Mouse (Mus musculus) ES-E14 (cell line): ENCODE measurements at regions not wholly inside any gene's neighbourhood (a gene's known extent, or its start where the extent isn't known, plus 50 kb on each side); places are given as distances from the start of the nearest gene placed in this dataset.

Experiments used
- DNase-seq: peaks from one replicate; pipeline ENCODE4 v3.0.0-alpha.2; 2013; ENCODE audit warnings: low read depth, low spot score
- H3K27ac ChIP-seq: 2 replicates; pipeline ENCODE4 v1.5.1; 2012; ENCODE audit warnings: low read depth, mild to moderate bottlenecking, low read length, moderate library complexity, mixed read lengths; ENCODE audit not compliant: poor library complexity, insufficient read depth, severe bottlenecking
- H3K36me3 ChIP-seq: 2 replicates; pipeline ENCODE4 v1.6.1; 2012; ENCODE audit warnings: mild to moderate bottlenecking, low read length, moderate library complexity, mixed read lengths; ENCODE audit not compliant: control insufficient read depth, poor library complexity, insufficient read depth, severe bottlenecking
- H3K4me1 ChIP-seq, 2 experiments: fragments of 150-350 bp in 1 of 2; sonication (generic) in 1 of 2; 2 replicates each; pipeline ENCODE4 v1.6.1; 2012; ENCODE audit warnings: low read length in 2 of 2, mild to moderate bottlenecking in 1 of 2, mixed read lengths in 1 of 2; ENCODE audit not compliant: control insufficient read depth in 2 of 2, insufficient read depth in 2 of 2, poor library complexity in 1 of 2
- H3K4me3 ChIP-seq, 2 experiments: fragments of 150-350 bp in 1 of 2; sonication (generic) in 1 of 2; 2 replicates each; pipeline ENCODE4 v1.5.1; 2012; ENCODE audit warnings: low read length in 2 of 2, low read depth in 1 of 2, mild to moderate bottlenecking in 1 of 2, mixed read lengths in 1 of 2; ENCODE audit not compliant: insufficient read depth in 1 of 2, poor library complexity in 1 of 2, severe bottlenecking in 1 of 2
- H3K9ac ChIP-seq: 2 replicates; pipeline ENCODE4 v1.6.1; 2012; ENCODE audit warnings: low read depth, mild to moderate bottlenecking, low read length, mixed read lengths; ENCODE audit not compliant: poor library complexity, insufficient read depth, severe bottlenecking
- H3K9me3 ChIP-seq: fragments of 150-350 bp; sonication (generic); 2 replicates; pipeline ENCODE4 v1.6.1; 2012; ENCODE audit warnings: low read depth, mild to moderate bottlenecking, low read length; ENCODE audit not compliant: control insufficient read depth, insufficient read depth
- CHD2 ChIP-seq: IDR thresholded peaks from 2 replicates; pipeline ENCODE4 v1.6.1; 2014; ENCODE audit warnings: mild to moderate bottlenecking, low read depth, low read length, inconsistent platforms
- HCFC1 ChIP-seq: IDR thresholded peaks from 2 replicates; pipeline ENCODE4 v1.6.1; 2012; ENCODE audit warnings: low read length, inconsistent platforms, borderline replicate concordance; ENCODE audit not compliant: insufficient read depth
- MAFK ChIP-seq: IDR thresholded peaks from 2 replicates; pipeline ENCODE4 v1.6.1; 2014; ENCODE audit warnings: mild to moderate bottlenecking, low read depth, low read length, inconsistent platforms; ENCODE audit not compliant: insufficient read depth
- ZC3H11A ChIP-seq: IDR thresholded peaks from 2 replicates; pipeline ENCODE4 v1.6.1; 2012; ENCODE audit warnings: low read depth, mild to moderate bottlenecking, inconsistent platforms, low read length, borderline replicate concordance
- ZNF384 ChIP-seq: IDR thresholded peaks from 2 replicates; pipeline ENCODE4 v1.6.1; 2012; ENCODE audit warnings: low read depth, low read length, inconsistent platforms
- in situ Hi-C, 2 experiments: fragments of 600-800 bp; cut with MboI; formaldehyde crosslinking; loops; one replicate each; pipeline ENCODE4 v1.15.1; 2025; ENCODE audit warnings: low sequenced_read_pairs in 2 of 2, inconsistent platforms in 1 of 2; ENCODE audit not compliant: unreplicated experiment in 2 of 2

- H3K27ac ChIP-seq: no peak overlapping the region
- no peaks in the 10 kb centered on the region for H3K36me3 ChIP-seq
- in situ Hi-C loops: no loop called here
- DNase-seq: no peak
- H3K9ac ChIP-seq: no peak overlapping the region
- no peak overlapping the region for H3K4me3 ChIP-seq
- H3K4me1 ChIP-seq: no peaks in the 10 kb centered on the region
- H3K9me3 ChIP-seq: no peaks in the 10 kb centered on the region
- no peak for TF ChIP-seq CHD2
- no peak for TF ChIP-seq ZNF384
- TF ChIP-seq MAFK: no peak
- TF ChIP-seq HCFC1: no peak
- TF ChIP-seq ZC3H11A: no peak
Observed at GRCm38 (mm10) chr19:21186016-21186415, 86.1 kb upstream of the Zfand5 start.

DNA sequence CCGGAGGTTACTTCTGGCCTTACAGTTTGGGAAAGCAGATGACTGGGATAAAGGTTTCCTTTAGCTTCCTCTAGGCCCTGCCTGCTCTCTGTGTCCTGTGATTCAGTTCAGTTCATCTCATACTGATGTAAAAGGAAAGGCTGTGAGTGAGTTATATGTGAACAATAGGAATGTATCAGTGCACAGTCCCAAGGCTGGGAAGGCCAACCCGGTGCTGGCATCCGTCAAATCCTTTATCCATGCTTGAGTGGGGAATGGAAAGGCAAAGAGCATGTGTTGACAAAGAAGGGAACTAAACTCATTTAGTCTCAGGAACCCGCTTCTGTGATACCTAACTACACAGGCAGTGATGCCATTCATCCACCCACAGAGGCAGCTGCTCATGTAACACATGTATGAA lies 89.0 kb upstream of the Zfand5 start:
- no peak for TF ChIP-seq ZC3H11A
- no peak for TF ChIP-seq HCFC1
- TF ChIP-seq ZNF384: no peak
- no peak for TF ChIP-seq CHD2
- TF ChIP-seq MAFK: no peak
- H3K4me3 ChIP-seq: no peak overlapping the region
- DNase-seq: no peak
- H3K27ac ChIP-seq: no peak overlapping the region
- no peak overlapping the region for H3K9ac ChIP-seq
- no peaks in the 10 kb centered on the region for H3K4me1 ChIP-seq
- H3K9me3 ChIP-seq: no peaks in the 10 kb centered on the region
- in situ Hi-C loops: no loop called here
- H3K36me3 ChIP-seq: no peaks in the 10 kb centered on the region

- H3K4me3 ChIP-seq: no peak overlapping the region
- H3K9ac ChIP-seq: no peak overlapping the region
- H3K36me3 ChIP-seq: no peaks in the 10 kb centered on the region
- no peak for DNase-seq
- H3K9me3 ChIP-seq: no peaks in the 10 kb centered on the region
- in situ Hi-C loops: no loop called here
- peaks cover 0 to 5% of the 10 kb centered on the region in 2 experiments; a peak in 1 of 4 replicates for H3K4me1 ChIP-seq
- H3K27ac ChIP-seq: no peak overlapping the region
- TF ChIP-seq CHD2: no peak
- TF ChIP-seq ZNF384: no peak
- no peak for TF ChIP-seq HCFC1
- no peak for TF ChIP-seq MAFK
- no peak for TF ChIP-seq ZC3H11A
Observed at GRCm38 (mm10) chr19:21179886-21180285, 92.2 kb upstream of the Zfand5 start.

DNA sequence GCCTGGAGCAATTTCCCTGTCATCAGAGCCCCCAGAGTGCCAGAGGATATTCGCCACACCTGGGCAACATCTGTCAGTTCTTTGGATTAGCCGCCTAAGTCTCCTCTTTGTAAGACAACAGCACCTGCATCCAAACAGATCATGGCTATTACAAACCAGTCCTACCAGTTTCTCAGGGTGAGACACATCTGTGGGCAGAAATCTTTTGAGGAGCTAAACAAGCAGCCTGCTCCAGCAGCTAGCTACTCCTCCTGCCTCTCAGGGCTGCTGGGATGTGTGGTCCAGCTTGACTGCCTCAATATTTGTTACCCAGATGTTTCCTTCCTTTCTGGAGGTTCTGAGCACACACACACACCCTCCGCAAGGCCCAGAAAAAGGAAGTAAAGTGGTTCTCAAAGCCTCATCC lies 96.6 kb upstream of the Zfand5 start:
- Histone ChIP-seq H3K27ac (no peak overlapping the region), H3K4me3 (no peak overlapping the region), H3K36me3 (no peaks in the 10 kb centered on the region), H3K9me3 (no peaks in the 10 kb centered on the region), H3K4me1 (peaks cover 2 to 8% of the 10 kb centered on the region in 2 experiments; a peak in 2 of 4 replicates), H3K9ac (no peak overlapping the region)
- no peak for DNase-seq
- in situ Hi-C loops: no loop called here
- TF ChIP-seq MAFK (no peak), ZC3H11A (no peak), HCFC1 (no peak), CHD2 (no peak), ZNF384 (no peak)

- DNase-seq: no peak
- no peak overlapping the region for H3K4me3 ChIP-seq
- in situ Hi-C loops: no loop called here
- TF ChIP-seq CHD2: no peak
- H3K9ac ChIP-seq: no peak overlapping the region
- no peaks in the 10 kb centered on the region for H3K36me3 ChIP-seq
- no peaks in the 10 kb centered on the region for H3K9me3 ChIP-seq
- no peak overlapping the region for H3K27ac ChIP-seq
- peaks cover 2 to 8% of the 10 kb centered on the region in 2 experiments; a peak in 2 of 4 replicates for H3K4me1 ChIP-seq
Observed at GRCm38 (mm10) chr19:21174636-21175035, 97.4 kb upstream of the Zfand5 start.
